Mouse (Mus musculus) retina, embryonic 14.5 days (tissue): ENCODE measurements around the gene Irgc1.

ENCODE experiments used
- DNase-seq: peaks from one replicate; pipeline ENCODE4 v3.0.0-alpha.2; 2015; ENCODE audit warnings: low spot score

The Irgc1 gene

GRCm38 (mm10) chr7:24399256-24400081 lies 52.6 kb downstream of the Irgc1 start, which contains the start of gene Smg9:
Gene Smg9, plus strand, starts transcription at chr7:24399619.
- DNase-seq: peak; percentile 98

GRCm38 (mm10) chr7:24398364-24398913 lies 53.7 kb downstream of the Irgc1 start:
- DNase-seq: no peak

GRCm38 (mm10) chr7:24396832-24397231 lies 55.3 kb downstream of the Irgc1 start:
- DNase-seq: no peak

GRCm38 (mm10) chr7:24394475-24395161 lies 57.5 kb downstream of the Irgc1 start:
- no peak for DNase-seq

- no peak for DNase-seq
These were observed 58.0 kb downstream of the Irgc1 start for GRCm38 (mm10) chr7:24394054-24394453.

- DNase-seq: no peak
These were observed 60.4 kb downstream of the Irgc1 start for GRCm38 (mm10) chr7:24391687-24392086.

GRCm38 (mm10) chr7:24391077-24391476 lies 61.0 kb downstream of the Irgc1 start:
- DNase-seq: no peak

GRCm38 (mm10) chr7:24390512-24390911 lies 61.6 kb downstream of the Irgc1 start:
- no peak for DNase-seq

GRCm38 (mm10) chr7:24389516-24390187 lies 62.4 kb downstream of the Irgc1 start:
- no peak for DNase-seq

- DNase-seq: no peak
These were observed 65.0 kb downstream of the Irgc1 start for GRCm38 (mm10) chr7:24387059-24387556.

- DNase-seq: peak; percentile 87
These were observed 67.3 kb downstream of the Irgc1 start for GRCm38 (mm10) chr7:24384827-24385226.

- no peak for DNase-seq
These were observed 68.0 kb downstream of the Irgc1 start for GRCm38 (mm10) chr7:24384070-24384469.

GRCm38 (mm10) chr7:24382730-24383372 lies 69.2 kb downstream of the Irgc1 start:
- DNase-seq: no peak
